In genomic region chr4:98549491-98549890, GRCm38 (mm10) we compare ENCODE assay signal across 22 mouse cellular contexts.
DNase-seq lines count a peak whose midpoint lies in the region; ATAC-seq lines count a peak whose summit lies in the region.
"Had no signal": no experiment of that assay in that cellular context is flagged by ENCODE, and none has a peak within 500 bp of the region (broad histone marks: within the 10 kb centered on the region; RNA-seq: fewer than 3 reads in every experiment).

No protein-coding gene starts in this region.

- H3K36me3 ChIP-seq in intestine, embryonic 15.5 days: no peaks in the 10 kb centered on the region
- H3K36me3 ChIP-seq in heart, embryonic 12.5 days: no peaks in the 10 kb centered on the region
- H3K36me3 ChIP-seq: G1E; heart, embryonic 10.5 days; hindbrain, embryonic 12.5 days; hindbrain, embryonic 15.5 days had no signal

- H3K27me3 ChIP-seq in intestine, embryonic 15.5 days (replicated peaks): no peaks in the 10 kb centered on the region
- no peaks in the 10 kb centered on the region for H3K27me3 ChIP-seq in heart, embryonic 12.5 days (replicated peaks)
- H3K27me3 ChIP-seq: CH12.LX; hindbrain, embryonic 12.5 days; hindbrain, embryonic 15.5 days; Patski had no signal

- 0 out of 2 replicates have a peak, but pooled peaks cover 5% of the 10 kb centered on the region for H3K4me1 ChIP-seq in intestine, embryonic 15.5 days (replicated peaks)
- peaks cover 5% of the 10 kb centered on the region; the same call in 1 of the 2 replicates for H3K4me1 ChIP-seq in heart, embryonic 12.5 days (replicated peaks)
- H3K4me1 ChIP-seq: heart, embryonic 10.5 days had no signal

- H3K4me2 ChIP-seq in intestine, embryonic 15.5 days (replicated peaks): no peak overlapping the region
- no peak overlapping the region for H3K4me2 ChIP-seq in heart, embryonic 12.5 days
- H3K4me2 ChIP-seq: hindbrain, embryonic 12.5 days; hindbrain, embryonic 15.5 days had no signal

- H3K9me3 ChIP-seq in intestine, embryonic 15.5 days: no peaks in the 10 kb centered on the region
- no peaks in the 10 kb centered on the region for H3K9me3 ChIP-seq in heart, embryonic 12.5 days (replicated peaks)
- H3K9me3 ChIP-seq: heart, embryonic 10.5 days; hindbrain, embryonic 12.5 days; hindbrain, embryonic 15.5 days had no signal

- no peak overlapping the region for H3K9ac ChIP-seq in intestine, embryonic 15.5 days
- no peak overlapping the region for H3K9ac ChIP-seq in heart, embryonic 12.5 days
- H3K9ac ChIP-seq: forebrain, postnatal 0 days; hindbrain, embryonic 12.5 days; hindbrain, embryonic 15.5 days had no signal

- H3K27ac ChIP-seq in intestine, embryonic 15.5 days: no peak overlapping the region
- H3K27ac ChIP-seq in heart, embryonic 12.5 days (ENCODE audit: poor library complexity, severe bottlenecking): no peak overlapping the region
- H3K27ac ChIP-seq: heart, adult 2 months; heart, embryonic 10.5 days; hindbrain, embryonic 12.5 days; hindbrain, embryonic 15.5 days had no signal

- intact Hi-C loops in left cerebral cortex, postnatal 25 days (cut with DNase I): no loop called here

- no peak for ATAC-seq in intestine, embryonic 15.5 days
- ATAC-seq in heart, embryonic 12.5 days (ENCODE audit: insufficient number of reproducible peaks, low FRiP score): no peak
- ATAC-seq: forebrain, embryonic 14.5 days; forebrain, postnatal 0 days; Patski had no signal

- 87% methylated on average over 7 of the region's 7 CpGs for WGBS in intestine, embryonic 15.5 days
- WGBS in heart, embryonic 12.5 days: 81% methylated on average over 7 of the region's 7 CpGs

- DNase-seq in brain, adult 2 months (ENCODE audit: low read depth, low spot score): peak; percentile 87
- DNase-seq in cerebellum, adult 11-12 months: peak; percentile 70
- DNase-seq in cerebellum, adult 8-10 months: peak; percentile 60
- peak; percentile 61 to 71 for DNase-seq in cerebellum, postnatal 25 days
- DNase-seq in left cerebral cortex, postnatal 25 days (ENCODE audit: low spot score in 2 of 2): no peak
- DNase-seq: adrenal gland, postnatal 10 days; adrenal gland, postnatal 36 days; B cell, adult 2 months; forebrain, postnatal 0 days; gastrocnemius, postnatal 36 days; heart, adult 2 months; kidney, adult 11 months; kidney, adult 8-10 months had no signal

- no peak overlapping the region for H3K4me3 ChIP-seq in intestine, embryonic 15.5 days (replicated peaks)
- no peak overlapping the region for H3K4me3 ChIP-seq in heart, embryonic 12.5 days
- H3K4me3 ChIP-seq: heart, adult 2 months; heart, embryonic 10.5 days; hindbrain, embryonic 12.5 days; hindbrain, embryonic 15.5 days had no signal

Comparison
In these comparisons a context has a peak if more than half of its experiments do, and no peak if none do; other contexts are left out.
1. DNase-seq: peak in brain, adult 2 months (single experiment), cerebellum, adult 11-12 months (single experiment), cerebellum, adult 8-10 months (single experiment) and cerebellum, postnatal 25 days (2 of 2); none in left cerebral cortex, postnatal 25 days (0 of 2).